10 mouse cellular contexts compared by ENCODE assay signal in the genomic region with DNA sequence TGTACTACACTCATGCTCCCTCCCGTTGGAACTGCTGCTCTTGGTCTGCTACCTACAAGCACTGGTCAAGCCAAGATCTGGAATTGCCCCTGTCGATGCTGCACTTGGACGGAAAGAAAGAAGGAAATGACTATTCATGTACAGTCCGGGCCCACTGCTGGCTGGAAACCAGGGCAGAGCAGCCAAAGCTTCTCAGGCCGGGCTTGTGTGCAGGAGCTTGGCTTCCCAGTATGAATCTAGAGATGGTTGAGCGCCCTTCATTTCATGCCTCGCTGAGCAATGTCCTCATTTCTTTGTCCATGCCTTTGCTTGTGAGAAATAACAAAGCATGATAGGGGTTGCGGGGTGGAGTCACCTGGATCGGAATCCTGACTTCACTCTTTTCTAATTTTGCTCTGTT.
A peak's percentile ranks its signal among the peaks of the same experiment; 100 is the strongest.
DNase-seq lines count a peak whose midpoint lies in the region; ATAC-seq lines count a peak whose summit lies in the region.
"Had no signal": no experiment of that assay in that cellular context is flagged by ENCODE, and none has a peak within 500 bp of the region (broad histone marks: within the 10 kb centered on the region; RNA-seq: fewer than 3 reads in every experiment).

No protein-coding gene starts in this region.

- no peak for ATAC-seq in megakaryocyte, adult 5-6 weeks (ENCODE audit: poor library complexity, severe bottlenecking)

- DNase-seq in layer of hippocampus, adult 9-11 months, result peak; percentile 4
- no peak for DNase-seq in layer of hippocampus, adult 9-10 months (ENCODE audit: low spot score)
- DNase-seq in cerebellum, adult 11-12 months, result peak; percentile 99
- DNase-seq in cerebellum, postnatal 25 days, result peak; percentile 97
- peak; percentile 3 to 14 for DNase-seq in kidney, postnatal 36 days
- no peak for DNase-seq in heart, postnatal 25 days (ENCODE audit: low spot score)
- DNase-seq in adrenal gland, adult 2 months, result no peak
- DNase-seq: heart, adult 18-20 months; thymus, postnatal 4 days had no signal

- intact Hi-C loops in heart, postnatal 25 days (cut with DNase I), result no loop called here

Comparison
In these comparisons a context has a peak if more than half of its experiments do, and no peak if none do; other contexts are left out.
1. DNase-seq: peak in layer of hippocampus, adult 9-11 months (single experiment), cerebellum, adult 11-12 months (single experiment), cerebellum, postnatal 25 days (2 of 2) and kidney, postnatal 36 days (2 of 2); none in layer of hippocampus, adult 9-10 months (single experiment), heart, postnatal 25 days (single experiment) and adrenal gland, adult 2 months (single experiment).